Mouse (Mus musculus): ENCODE measurements around the gene Ccdc113. TPM values are rescaled to one million over a fixed set of nuclear protein-coding genes. Genes with fewer than 3 reads are reported as not detected.
"Not testable (repeated sequence)": the region's sequence is repeated elsewhere in the genome, so short reads cannot be mapped to it uniquely, and the experiment has no call there.

Ccdc113 gene
- polyA plus RNA-seq, 1 experiment from 2014 or later = 0.83 TPM

GRCm38 (mm10) chr8:95592131-95592780 is 58.4 kb downstream of the Ccdc113 start:
- WGBS = 89% methylated on average over 12 of the region's 12 CpGs
- Histone ChIP-seq H3K9ac (no peak overlapping the region), H3K36me3 (replicated peaks) (no peaks in the 10 kb centered on the region), H3K9me3 (no peaks in the 10 kb centered on the region), H3K4me1 (peaks cover 2% of the 10 kb centered on the region; the same call in 1 of the 2 replicates), H3K4me3 (replicated peaks) (no peak overlapping the region), H3K4me2 (no peak overlapping the region), H3K27ac (no peak overlapping the region), H3K27me3 (no peaks in the 10 kb centered on the region)
- ATAC-seq (ENCODE audit: low FRiP score) = no peak

- Histone ChIP-seq H3K9me3 (no peaks in the 10 kb centered on the region), H3K4me1 (peaks cover 2% of the 10 kb centered on the region; the same call in 1 of the 2 replicates), H3K27ac (no peak overlapping the region), H3K4me2 (no peak overlapping the region), H3K9ac (no peak overlapping the region), H3K36me3 (replicated peaks) (no peaks in the 10 kb centered on the region), H3K27me3 (no peaks in the 10 kb centered on the region), H3K4me3 (replicated peaks) (no peak overlapping the region)
- 95% methylated on average over 7 of the region's 7 CpGs for WGBS
- ATAC-seq (ENCODE audit: low FRiP score) = no peak
Measured at GRCm38 (mm10) chr8:95593439-95594393, 59.8 kb downstream of the Ccdc113 start.

GRCm38 (mm10) chr8:95595131-95595530 is 61.2 kb downstream of the Ccdc113 start:
- Histone ChIP-seq H3K9me3 (no peaks in the 10 kb centered on the region), H3K4me3 (replicated peaks) (no peak overlapping the region), H3K27ac (no peak overlapping the region), H3K9ac (no peak overlapping the region), H3K4me2 (no peak overlapping the region), H3K27me3 (no peaks in the 10 kb centered on the region), H3K4me1 (no peaks in the 10 kb centered on the region), H3K36me3 (replicated peaks) (no peaks in the 10 kb centered on the region)
- WGBS = 87% methylated on average over 14 of the region's 14 CpGs
- no peak for ATAC-seq (ENCODE audit: low FRiP score)

- no peak for ATAC-seq (ENCODE audit: low FRiP score)
- Histone ChIP-seq H3K36me3 (replicated peaks) (no peaks in the 10 kb centered on the region), H3K27ac (no peak overlapping the region), H3K4me1 (no peaks in the 10 kb centered on the region), H3K9me3 (no peaks in the 10 kb centered on the region), H3K9ac (no peak overlapping the region), H3K4me2 (no peak overlapping the region), H3K27me3 (no peaks in the 10 kb centered on the region), H3K4me3 (replicated peaks) (no peak overlapping the region)
- WGBS = 76% methylated on average over 4 of the region's 4 CpGs
Measured at GRCm38 (mm10) chr8:95596841-95597241, 63.0 kb downstream of the Ccdc113 start.

GRCm38 (mm10) chr8:95599861-95600260 is 66.0 kb downstream of the Ccdc113 start:
- H3K36me3 ChIP-seq (replicated peaks) = no peaks in the 10 kb centered on the region
- H3K4me1 ChIP-seq = no peaks in the 10 kb centered on the region
- H3K9ac ChIP-seq = no peak overlapping the region
- H3K27me3 ChIP-seq = no peaks in the 10 kb centered on the region
- no peak for ATAC-seq (ENCODE audit: low FRiP score)
- no peak overlapping the region for H3K4me2 ChIP-seq
- 8% methylated on average over 11 of the region's 11 CpGs for WGBS
- no peaks in the 10 kb centered on the region for H3K9me3 ChIP-seq
- H3K4me3 ChIP-seq (replicated peaks) = no peak overlapping the region
- H3K27ac ChIP-seq = no peak overlapping the region

GRCm38 (mm10) chr8:95601306-95601705 is 67.4 kb downstream of the Ccdc113 start:
- no peaks in the 10 kb centered on the region for H3K4me1 ChIP-seq
- H3K4me2 ChIP-seq = no peak overlapping the region
- H3K9me3 ChIP-seq = no peaks in the 10 kb centered on the region
- no peaks in the 10 kb centered on the region for H3K27me3 ChIP-seq
- H3K36me3 ChIP-seq (replicated peaks) = no peaks in the 10 kb centered on the region
- no peak overlapping the region for H3K9ac ChIP-seq
- no peak for ATAC-seq (ENCODE audit: low FRiP score)
- no peak overlapping the region for H3K4me3 ChIP-seq (replicated peaks)
- 70% methylated on average over 15 of the region's 15 CpGs for WGBS
- no peak overlapping the region for H3K27ac ChIP-seq

GRCm38 (mm10) chr8:95602168-95602567 is 68.3 kb downstream of the Ccdc113 start:
- Histone ChIP-seq H3K9ac (no peak overlapping the region), H3K36me3 (replicated peaks) (no peaks in the 10 kb centered on the region), H3K4me1 (no peaks in the 10 kb centered on the region), H3K9me3 (no peaks in the 10 kb centered on the region), H3K27me3 (no peaks in the 10 kb centered on the region), H3K4me3 (replicated peaks) (no peak overlapping the region), H3K4me2 (no peak overlapping the region), H3K27ac (no peak overlapping the region)
- no peak for ATAC-seq (ENCODE audit: low FRiP score)
- WGBS = 75% methylated on average over 2 of the region's 2 CpGs

- not testable (repeated sequence) for ATAC-seq (ENCODE audit: low FRiP score); H3K9me3 ChIP-seq; H3K4me1 ChIP-seq; H3K9ac ChIP-seq; H3K36me3 ChIP-seq (replicated peaks); H3K4me2 ChIP-seq; H3K27me3 ChIP-seq; H3K27ac ChIP-seq; H3K4me3 ChIP-seq (replicated peaks)
- 20% methylated on average over 4 of the region's 5 CpGs for WGBS
Measured at GRCm38 (mm10) chr8:95606509-95606908, 72.6 kb downstream of the Ccdc113 start.

- peaks cover 4% of the 10 kb centered on the region for H3K4me1 ChIP-seq
- no peak overlapping the region for H3K9ac ChIP-seq
- no peak overlapping the region for H3K4me2 ChIP-seq
- no peaks in the 10 kb centered on the region for H3K36me3 ChIP-seq (replicated peaks)
- 0 out of 2 replicates have a peak, but pooled peaks cover 3% of the 10 kb centered on the region for H3K27me3 ChIP-seq
- WGBS = 60% methylated on average over 9 of the region's 9 CpGs
- no peak overlapping the region for H3K4me3 ChIP-seq (replicated peaks)
- no peaks in the 10 kb centered on the region for H3K9me3 ChIP-seq
- no peak overlapping the region for H3K27ac ChIP-seq
- no peak for ATAC-seq (ENCODE audit: low FRiP score)
Measured at GRCm38 (mm10) chr8:95607210-95607609, 73.3 kb downstream of the Ccdc113 start.

Other genes starting within 250 kb of the Ccdc113 start
- gene Cngb1, start 227.5 kb upstream of the Ccdc113 start, polyA plus RNA-seq (2016; fragmentation: Nextera tagmentation; extraction: Ambion mirVana) = 0.38 and 0.40 TPM in 2 replicates
- gene Tepp, start 223.5 kb upstream of the Ccdc113 start, polyA plus RNA-seq (2016; fragmentation: Nextera tagmentation; extraction: Ambion mirVana) = not detected in 2 replicates
- 18.1 and 20.1 TPM in 2 replicates for gene Zfp319, start 202.1 kb upstream of the Ccdc113 start, polyA plus RNA-seq (2016; fragmentation: Nextera tagmentation; extraction: Ambion mirVana)
- 41.7 and 42.5 TPM in 2 replicates for gene Usb1, start 201.8 kb upstream of the Ccdc113 start, polyA plus RNA-seq (2016; fragmentation: Nextera tagmentation; extraction: Ambion mirVana)
- 22.8 and 24.6 TPM in 2 replicates for gene Mmp15, start 181.8 kb upstream of the Ccdc113 start, polyA plus RNA-seq (2016; fragmentation: Nextera tagmentation; extraction: Ambion mirVana)
- 139 and 140 TPM in 2 replicates for gene Cfap20, start 99.2 kb upstream of the Ccdc113 start, polyA plus RNA-seq (2016; fragmentation: Nextera tagmentation; extraction: Ambion mirVana)
- gene Csnk2a2, start 44.0 kb upstream of the Ccdc113 start, polyA plus RNA-seq (2016; fragmentation: Nextera tagmentation; extraction: Ambion mirVana) = 13.6 and 13.7 TPM in 2 replicates
- not detected in 2 replicates for gene Prss54, start 42.3 kb downstream of the Ccdc113 start, polyA plus RNA-seq (2016; fragmentation: Nextera tagmentation; extraction: Ambion mirVana)
- 27.6 and 28.5 TPM in 2 replicates for gene Gins3, start 99.4 kb downstream of the Ccdc113 start, polyA plus RNA-seq (2016; fragmentation: Nextera tagmentation; extraction: Ambion mirVana)
- 61.1 and 62.5 TPM in 2 replicates for gene Ndrg4, start 142.9 kb downstream of the Ccdc113 start, polyA plus RNA-seq (2016; fragmentation: Nextera tagmentation; extraction: Ambion mirVana)
- 26.2 and 33.0 TPM in 2 replicates for gene Setd6, start 181.8 kb downstream of the Ccdc113 start, polyA plus RNA-seq (2016; fragmentation: Nextera tagmentation; extraction: Ambion mirVana)